Mouse (Mus musculus): ENCODE data around the gene Snrnp25. TPM values are rescaled to one million over a fixed set of nuclear protein-coding genes. Genes with fewer than 3 reads are reported as not detected.

The Snrnp25 gene
- polyA plus RNA-seq, 1 experiment from 2014 or later, result 47.1 TPM

DNA sequence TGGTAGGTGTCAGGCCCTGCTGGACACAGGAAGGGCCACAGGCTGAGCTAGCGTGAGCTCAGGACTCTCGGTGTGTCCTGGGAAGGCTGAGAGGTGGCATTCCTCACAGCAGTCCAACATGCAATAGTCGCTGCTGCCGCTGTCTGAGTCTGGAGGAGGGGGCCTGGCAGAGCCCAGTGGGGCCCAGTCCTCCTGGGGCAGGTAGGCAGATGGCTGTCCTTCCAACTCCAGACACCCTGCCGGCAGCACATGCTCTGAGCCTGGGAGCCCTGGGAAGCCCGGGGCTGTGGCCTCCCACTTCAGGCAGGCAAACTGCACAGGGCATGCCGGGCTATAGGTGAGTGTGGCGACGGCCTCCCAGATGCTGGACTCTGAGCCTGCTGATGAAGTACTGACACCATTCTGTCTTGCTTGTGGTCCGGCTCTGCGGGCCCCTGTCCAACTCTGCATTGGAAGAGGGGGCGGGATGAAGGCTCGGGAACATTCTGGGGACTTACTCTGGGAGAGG, 14.6 kb upstream of the Snrnp25 start:
- Histone ChIP-seq H3K27ac (ENCODE audit: low read depth, low read length) (no peak overlapping the region), H3K36me3 (ENCODE audit: control insufficient read depth, insufficient read depth, low read length) (no peaks in the 10 kb centered on the region), H3K4me2 (ENCODE audit: low read depth, low read length) (no peak overlapping the region), H3K9me3 (ENCODE audit: control insufficient read depth, low read length) (no peaks in the 10 kb centered on the region), H3K27me3 (ENCODE audit: control insufficient read depth, insufficient read depth, low read length) (no peaks in the 10 kb centered on the region), H3K9ac (replicated peaks; ENCODE audit: low read depth, low read length) (no peak overlapping the region), H3K4me1 (ENCODE audit: control insufficient read depth, insufficient read depth, low read length) (no peaks in the 10 kb centered on the region), H3K4me3 (ENCODE audit: low read depth, low read length) (no peak overlapping the region)
- no peak for ATAC-seq (ENCODE audit: low read depth)
- 67% methylated on average over 13 of the region's 13 CpGs for WGBS

DNA sequence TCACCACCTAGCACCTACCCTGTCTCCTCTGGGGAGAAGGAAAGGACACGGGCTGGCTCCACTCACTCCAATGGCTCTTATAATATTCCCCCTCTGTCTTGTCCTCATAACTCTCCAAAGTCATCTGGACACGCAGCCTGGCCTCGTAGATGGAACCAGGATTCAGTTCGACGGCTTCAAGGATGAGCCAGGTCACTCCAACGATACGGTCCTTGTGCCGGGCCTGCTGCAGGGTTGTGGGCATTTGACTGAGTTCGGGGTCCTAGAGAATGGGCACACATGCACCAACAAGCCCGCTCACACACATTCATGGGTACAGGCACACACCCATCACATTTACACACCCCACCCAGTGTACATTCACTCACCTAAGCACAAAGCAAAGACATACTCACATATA, 12.1 kb upstream of the Snrnp25 start:
- H3K4me2 ChIP-seq (ENCODE audit: low read depth, low read length), result no peak overlapping the region
- no peak overlapping the region for H3K27ac ChIP-seq (ENCODE audit: low read depth, low read length)
- 88% methylated on average over 10 of the region's 10 CpGs for WGBS
- H3K27me3 ChIP-seq (ENCODE audit: control insufficient read depth, insufficient read depth, low read length), result no peaks in the 10 kb centered on the region
- H3K4me3 ChIP-seq (ENCODE audit: low read depth, low read length), result no peak overlapping the region
- H3K36me3 ChIP-seq (ENCODE audit: control insufficient read depth, insufficient read depth, low read length), result no peaks in the 10 kb centered on the region
- ATAC-seq (ENCODE audit: low read depth), result no peak
- no peaks in the 10 kb centered on the region for H3K4me1 ChIP-seq (ENCODE audit: control insufficient read depth, insufficient read depth, low read length)
- H3K9me3 ChIP-seq (ENCODE audit: control insufficient read depth, low read length), result no peaks in the 10 kb centered on the region
- H3K9ac ChIP-seq (replicated peaks; ENCODE audit: low read depth, low read length), result no peak overlapping the region

DNA sequence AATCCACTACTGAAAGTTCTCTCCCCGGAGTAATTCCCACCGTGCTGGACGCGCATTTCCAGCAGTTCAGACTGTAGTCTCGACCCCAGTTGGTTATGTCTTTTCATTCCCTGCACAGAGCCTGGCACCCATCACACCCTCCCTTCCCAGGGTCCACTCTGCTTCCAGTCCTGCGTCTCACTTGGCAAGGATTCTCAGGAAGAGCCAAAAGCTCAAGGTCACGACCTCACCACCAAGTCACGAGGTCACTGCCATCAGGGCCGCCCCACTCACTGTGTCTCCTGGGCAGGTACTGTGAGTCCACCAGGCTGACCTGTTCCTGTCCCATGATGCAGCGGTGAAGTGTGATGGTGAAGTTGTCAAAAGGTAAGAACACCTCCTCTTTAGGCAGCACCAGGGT, 11.1 kb upstream of the Snrnp25 start:
- Histone ChIP-seq H3K27me3 (ENCODE audit: control insufficient read depth, insufficient read depth, low read length) (no peaks in the 10 kb centered on the region), H3K4me3 (ENCODE audit: low read depth, low read length) (no peak overlapping the region), H3K27ac (ENCODE audit: low read depth, low read length) (no peak overlapping the region), H3K36me3 (ENCODE audit: control insufficient read depth, insufficient read depth, low read length) (no peaks in the 10 kb centered on the region), H3K4me2 (ENCODE audit: low read depth, low read length) (no peak overlapping the region), H3K4me1 (ENCODE audit: control insufficient read depth, insufficient read depth, low read length) (no peaks in the 10 kb centered on the region), H3K9ac (replicated peaks; ENCODE audit: low read depth, low read length) (no peak overlapping the region), H3K9me3 (ENCODE audit: control insufficient read depth, low read length) (no peaks in the 10 kb centered on the region)
- ATAC-seq (ENCODE audit: low read depth), result no peak
- WGBS, result 85% methylated on average over 10 of the region's 10 CpGs

DNA sequence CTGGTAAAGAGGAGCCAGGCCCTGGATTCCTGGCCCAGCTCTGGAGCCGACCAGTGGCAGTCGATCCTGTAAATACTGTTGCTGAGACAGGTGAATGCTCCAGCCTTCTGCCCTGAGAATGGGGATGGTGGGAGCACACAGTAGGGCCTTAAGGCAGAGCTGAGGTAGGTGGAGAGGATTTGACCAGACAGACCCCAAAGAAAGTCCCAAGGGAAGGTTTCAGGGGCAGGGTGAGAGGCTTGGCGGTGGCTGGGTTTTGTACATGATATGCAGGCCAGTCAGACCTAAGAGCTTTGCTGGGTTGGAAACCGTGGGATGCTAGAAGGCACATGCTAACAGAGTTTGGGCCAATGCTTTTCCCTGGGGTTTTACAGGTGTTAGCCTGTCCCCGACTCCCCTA, 10.6 kb upstream of the Snrnp25 start:
- 87% methylated on average over 5 of the region's 5 CpGs for WGBS
- Histone ChIP-seq H3K4me1 (ENCODE audit: control insufficient read depth, insufficient read depth, low read length) (no peaks in the 10 kb centered on the region), H3K9ac (replicated peaks; ENCODE audit: low read depth, low read length) (no peak overlapping the region), H3K4me3 (ENCODE audit: low read depth, low read length) (no peak overlapping the region), H3K27ac (ENCODE audit: low read depth, low read length) (no peak overlapping the region), H3K4me2 (ENCODE audit: low read depth, low read length) (no peak overlapping the region), H3K27me3 (ENCODE audit: control insufficient read depth, insufficient read depth, low read length) (no peaks in the 10 kb centered on the region), H3K9me3 (ENCODE audit: control insufficient read depth, low read length) (no peaks in the 10 kb centered on the region), H3K36me3 (ENCODE audit: control insufficient read depth, insufficient read depth, low read length) (no peaks in the 10 kb centered on the region)
- no peak for ATAC-seq (ENCODE audit: low read depth)

DNA sequence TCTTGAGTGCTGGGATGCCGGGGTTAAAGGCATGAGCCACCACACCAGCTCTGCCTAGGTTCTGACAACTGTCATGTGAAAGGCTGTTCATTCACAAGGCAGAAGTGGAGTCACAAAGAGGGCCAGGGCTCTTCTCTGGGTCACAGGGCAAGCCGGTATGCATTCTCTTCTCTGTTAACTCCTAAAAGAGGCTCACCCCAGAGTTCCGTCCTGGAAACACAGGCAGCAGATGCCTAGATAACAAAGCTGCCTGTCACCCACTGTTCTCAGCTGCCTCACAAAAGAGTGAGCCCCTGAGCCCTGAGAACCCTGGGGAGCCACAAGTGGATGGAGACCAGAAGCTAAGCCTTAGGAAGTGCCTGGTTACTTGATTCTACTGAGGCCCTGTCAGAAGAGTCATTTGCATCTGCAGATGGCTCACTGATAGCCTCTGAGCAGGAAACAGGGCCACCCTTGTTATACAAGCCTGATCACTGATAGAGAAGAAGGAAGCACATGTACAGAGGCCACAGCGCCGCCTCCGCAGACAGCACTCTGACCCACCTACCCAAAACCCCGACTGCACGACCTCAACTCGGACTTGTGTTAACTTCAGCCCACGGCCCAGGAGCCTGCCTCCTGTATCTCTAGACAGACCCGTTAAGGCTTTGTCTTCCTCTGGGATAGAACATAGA, 9.2 kb upstream of the Snrnp25 start:
- H3K27me3 ChIP-seq (ENCODE audit: control insufficient read depth, insufficient read depth, low read length), result no peaks in the 10 kb centered on the region
- H3K4me3 ChIP-seq (ENCODE audit: low read depth, low read length), result no peak overlapping the region
- WGBS, result 44% methylated on average over 11 of the region's 11 CpGs
- H3K9me3 ChIP-seq (ENCODE audit: control insufficient read depth, low read length), result no peaks in the 10 kb centered on the region
- no peaks in the 10 kb centered on the region for H3K36me3 ChIP-seq (ENCODE audit: control insufficient read depth, insufficient read depth, low read length)
- H3K9ac ChIP-seq (replicated peaks; ENCODE audit: low read depth, low read length), result no peak overlapping the region
- ATAC-seq (ENCODE audit: low read depth), result no peak
- H3K27ac ChIP-seq (ENCODE audit: low read depth, low read length), result no peak overlapping the region
- no peak overlapping the region for H3K4me2 ChIP-seq (ENCODE audit: low read depth, low read length)
- no peaks in the 10 kb centered on the region for H3K4me1 ChIP-seq (ENCODE audit: control insufficient read depth, insufficient read depth, low read length)

DNA sequence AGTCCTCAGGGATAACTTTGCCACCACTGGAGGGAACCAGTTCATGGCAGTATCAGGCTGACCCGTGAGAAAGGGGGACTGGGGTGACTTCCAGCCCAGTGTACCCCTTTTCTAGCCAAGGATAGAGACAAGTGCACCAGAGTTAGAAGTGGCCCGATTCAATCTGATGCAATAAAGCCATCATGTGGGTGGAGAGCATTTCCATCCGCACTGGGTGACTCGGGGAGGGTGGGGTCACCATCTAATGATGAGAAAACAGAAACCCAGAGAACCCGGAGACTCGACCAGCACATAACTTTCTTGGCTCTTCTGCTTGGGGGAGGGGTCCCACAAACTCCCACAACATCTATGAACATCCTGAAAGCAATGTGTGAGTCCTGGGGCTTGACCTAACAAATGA, 8.5 kb upstream of the Snrnp25 start:
- H3K9ac ChIP-seq (replicated peaks; ENCODE audit: low read depth, low read length), result no peak overlapping the region
- H3K27me3 ChIP-seq (ENCODE audit: control insufficient read depth, insufficient read depth, low read length), result no peaks in the 10 kb centered on the region
- no peaks in the 10 kb centered on the region for H3K4me1 ChIP-seq (ENCODE audit: control insufficient read depth, insufficient read depth, low read length)
- no peak for ATAC-seq (ENCODE audit: low read depth)
- no peak overlapping the region for H3K4me2 ChIP-seq (ENCODE audit: low read depth, low read length)
- no peak overlapping the region for H3K27ac ChIP-seq (ENCODE audit: low read depth, low read length)
- H3K9me3 ChIP-seq (ENCODE audit: control insufficient read depth, low read length), result no peaks in the 10 kb centered on the region
- WGBS, result 71% methylated on average over 6 of the region's 6 CpGs
- no peaks in the 10 kb centered on the region for H3K36me3 ChIP-seq (ENCODE audit: control insufficient read depth, insufficient read depth, low read length)
- H3K4me3 ChIP-seq (ENCODE audit: low read depth, low read length), result no peak overlapping the region

DNA sequence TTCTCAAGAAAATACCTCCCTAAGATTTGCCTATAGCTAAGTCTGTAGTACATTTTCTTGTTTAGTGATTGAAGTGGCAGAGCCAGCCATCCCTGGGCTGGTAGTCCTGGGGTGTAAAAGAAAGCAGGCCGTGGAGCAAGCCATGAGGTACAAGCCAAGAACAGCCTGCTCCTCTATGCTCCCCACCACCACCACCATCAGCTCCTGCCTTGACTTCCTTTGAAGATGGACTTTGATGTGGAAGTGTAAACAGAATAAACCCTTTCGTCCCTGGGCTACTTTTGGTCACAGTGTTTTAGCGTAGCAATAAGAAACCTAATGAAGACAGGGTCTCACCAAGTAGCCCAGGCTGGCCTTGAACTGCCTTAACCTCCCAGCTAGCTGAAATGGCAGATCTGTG, 7.4 kb upstream of the Snrnp25 start:
- no peaks in the 10 kb centered on the region for H3K27me3 ChIP-seq (ENCODE audit: control insufficient read depth, insufficient read depth, low read length)
- no peaks in the 10 kb centered on the region for H3K4me1 ChIP-seq (ENCODE audit: control insufficient read depth, insufficient read depth, low read length)
- no peak overlapping the region for H3K4me3 ChIP-seq (ENCODE audit: low read depth, low read length)
- 58% methylated on average over 3 of the region's 3 CpGs for WGBS
- no peaks in the 10 kb centered on the region for H3K9me3 ChIP-seq (ENCODE audit: control insufficient read depth, low read length)
- no peak overlapping the region for H3K4me2 ChIP-seq (ENCODE audit: low read depth, low read length)
- no peak overlapping the region for H3K9ac ChIP-seq (replicated peaks; ENCODE audit: low read depth, low read length)
- no peaks in the 10 kb centered on the region for H3K36me3 ChIP-seq (ENCODE audit: control insufficient read depth, insufficient read depth, low read length)
- no peak for ATAC-seq (ENCODE audit: low read depth)
- H3K27ac ChIP-seq (ENCODE audit: low read depth, low read length), result no peak overlapping the region

DNA sequence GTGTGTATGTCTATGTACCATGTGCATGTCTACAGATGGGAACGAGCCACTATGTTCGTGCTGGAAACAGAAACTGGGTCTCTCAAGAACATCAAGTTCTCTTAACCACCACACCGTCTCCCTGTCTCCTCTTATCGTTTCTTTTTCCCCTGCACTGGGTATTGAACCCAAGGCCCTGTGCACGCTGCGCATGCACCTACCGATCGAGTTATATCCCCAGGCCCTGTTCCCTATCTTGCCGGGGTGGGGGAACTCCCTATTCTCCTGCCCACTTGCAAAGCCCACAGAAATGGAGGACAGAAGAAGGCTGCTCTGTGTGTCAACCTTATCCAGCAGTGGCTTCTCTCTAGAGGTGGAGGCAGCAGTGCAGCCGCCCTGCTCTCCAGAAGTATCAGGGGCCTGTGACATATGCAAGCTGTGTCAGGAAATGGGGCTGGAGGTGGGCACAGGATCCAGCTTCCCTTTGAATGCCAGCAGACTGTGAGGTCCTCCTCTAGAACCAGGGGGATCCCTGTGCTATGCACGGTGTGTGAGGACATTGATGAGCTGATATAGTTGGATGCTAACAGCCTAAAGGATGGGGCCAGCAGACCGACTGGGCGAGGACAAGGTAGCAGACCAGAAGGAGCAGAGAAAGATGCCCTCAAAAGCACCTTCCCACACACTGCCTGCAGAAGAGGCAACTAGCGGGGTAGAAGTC, 6.8 kb upstream of the Snrnp25 start:
- H3K4me2 ChIP-seq (ENCODE audit: low read depth, low read length), result no peak overlapping the region
- no peak overlapping the region for H3K4me3 ChIP-seq (ENCODE audit: low read depth, low read length)
- H3K27ac ChIP-seq (ENCODE audit: low read depth, low read length), result no peak overlapping the region
- H3K9me3 ChIP-seq (ENCODE audit: control insufficient read depth, low read length), result no peaks in the 10 kb centered on the region
- no peak for ATAC-seq (ENCODE audit: low read depth)
- H3K27me3 ChIP-seq (ENCODE audit: control insufficient read depth, insufficient read depth, low read length), result no peaks in the 10 kb centered on the region
- no peaks in the 10 kb centered on the region for H3K36me3 ChIP-seq (ENCODE audit: control insufficient read depth, insufficient read depth, low read length)
- 76% methylated on average over 14 of the region's 14 CpGs for WGBS
- no peak overlapping the region for H3K9ac ChIP-seq (replicated peaks; ENCODE audit: low read depth, low read length)
- no peaks in the 10 kb centered on the region for H3K4me1 ChIP-seq (ENCODE audit: control insufficient read depth, insufficient read depth, low read length)

DNA sequence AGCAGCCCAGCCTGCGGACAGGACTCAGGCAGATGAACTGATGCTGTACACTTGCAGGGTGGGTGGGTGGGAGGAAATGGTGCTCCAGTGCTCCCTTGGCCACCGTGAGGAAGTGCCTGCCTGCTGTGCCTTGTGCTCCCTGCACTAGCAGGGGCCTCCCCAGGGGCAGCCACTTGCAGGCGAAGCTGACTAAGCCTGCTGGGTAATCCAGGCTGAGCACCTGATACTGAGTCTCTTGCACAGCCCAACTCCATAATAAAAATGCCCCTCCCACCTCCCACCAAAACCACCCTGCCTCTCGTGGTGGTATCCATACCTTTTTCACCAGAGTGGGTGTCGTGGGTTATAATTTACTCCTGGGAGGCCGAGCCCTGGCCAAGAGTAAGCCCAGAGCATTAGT, 6.0 kb upstream of the Snrnp25 start:
- no peak for ATAC-seq (ENCODE audit: low read depth)
- Histone ChIP-seq H3K4me3 (ENCODE audit: low read depth, low read length) (no peak overlapping the region), H3K27me3 (ENCODE audit: control insufficient read depth, insufficient read depth, low read length) (no peaks in the 10 kb centered on the region), H3K4me1 (ENCODE audit: control insufficient read depth, insufficient read depth, low read length) (no peaks in the 10 kb centered on the region), H3K9ac (replicated peaks; ENCODE audit: low read depth, low read length) (no peak overlapping the region), H3K9me3 (ENCODE audit: control insufficient read depth, low read length) (no peaks in the 10 kb centered on the region), H3K36me3 (ENCODE audit: control insufficient read depth, insufficient read depth, low read length) (no peaks in the 10 kb centered on the region), H3K27ac (ENCODE audit: low read depth, low read length) (no peak overlapping the region), H3K4me2 (ENCODE audit: low read depth, low read length) (no peak overlapping the region)
- WGBS, result 46% methylated on average over 6 of the region's 6 CpGs
